Mouse (Mus musculus) kidney, adult 18-20 months (tissue): Measurements from ENCODE around the gene Lrp8.

Experiments
- DNase-seq: peaks from one replicate; pipeline ENCODE4 v3.0.0; 2021

Gene Lrp8

GRCm38 (mm10) chr4:107850091-107850490 lies 48.0 kb downstream of the Lrp8 start:
- DNase-seq, result peak; percentile 30

- no peak for DNase-seq
Observed at GRCm38 (mm10) chr4:107853333-107853732, 51.3 kb downstream of the Lrp8 start.

GRCm38 (mm10) chr4:107853836-107854235 lies 51.8 kb downstream of the Lrp8 start:
- peak; percentile 32 for DNase-seq

- DNase-seq, result no peak
Observed at GRCm38 (mm10) chr4:107856958-107857686, 55.1 kb downstream of the Lrp8 start.

GRCm38 (mm10) chr4:107858995-107859394 lies 56.9 kb downstream of the Lrp8 start:
- no peak for DNase-seq

GRCm38 (mm10) chr4:107864866-107865265 lies 62.8 kb downstream of the Lrp8 start:
- DNase-seq, result no peak

- peak; percentile 98 for DNase-seq
Observed at GRCm38 (mm10) chr4:107879254-107880050, 77.4 kb downstream of the Lrp8 start, which contains the start of gene Magoh. Gene Magoh, plus strand, starts transcription at chr4:107879755.

GRCm38 (mm10) chr4:107881631-107882030 lies 79.6 kb downstream of the Lrp8 start:
- no peak for DNase-seq

- DNase-seq, result no peak
Observed at GRCm38 (mm10) chr4:107886371-107886770, 84.3 kb downstream of the Lrp8 start.

- DNase-seq, result no peak
Observed at GRCm38 (mm10) chr4:107889385-107889730, 87.3 kb downstream of the Lrp8 start.

- peak; percentile 96 for DNase-seq
Observed at GRCm38 (mm10) chr4:107889731-107890432, 87.8 kb downstream of the Lrp8 start, which contains the start of gene 0610037L13Rik. Gene 0610037L13Rik, plus strand, starts transcription at chr4:107889813.

- no peak for DNase-seq
Observed at GRCm38 (mm10) chr4:107892663-107893062, 90.6 kb downstream of the Lrp8 start.

GRCm38 (mm10) chr4:107899211-107899927 lies 97.3 kb downstream of the Lrp8 start:
- DNase-seq, result no peak

GRCm38 (mm10) chr4:107900206-107900605 lies 98.1 kb downstream of the Lrp8 start:
- DNase-seq, result no peak

GRCm38 (mm10) chr4:107904252-107904651 lies 102.2 kb downstream of the Lrp8 start:
- DNase-seq, result no peak

- no peak for DNase-seq
Observed at GRCm38 (mm10) chr4:107906561-107906960, 104.5 kb downstream of the Lrp8 start.

GRCm38 (mm10) chr4:107910020-107910419 lies 108.0 kb downstream of the Lrp8 start:
- no peak for DNase-seq

- DNase-seq, result no peak
Observed at GRCm38 (mm10) chr4:107920336-107920735, 118.3 kb downstream of the Lrp8 start.

GRCm38 (mm10) chr4:107921152-107921695 lies 119.2 kb downstream of the Lrp8 start:
- peak; percentile 62 for DNase-seq

GRCm38 (mm10) chr4:107921952-107922351 lies 119.9 kb downstream of the Lrp8 start:
- peak; percentile 63 for DNase-seq

- DNase-seq, result peak; percentile 98
Observed at GRCm38 (mm10) chr4:107923145-107923802, 121.2 kb downstream of the Lrp8 start, which contains the start of gene Cpt2. Gene Cpt2, minus strand, starts transcription at chr4:107923610.

- no peak for DNase-seq
Observed at GRCm38 (mm10) chr4:107923803-107924194, 121.7 kb downstream of the Lrp8 start.
